Mouse (Mus musculus) kidney, adult 18-20 months (tissue): ENCODE measurements around the gene 1700013G24Rik.
"Not testable (repeated sequence)": the region's sequence is repeated elsewhere in the genome, so short reads cannot be mapped to it uniquely, and the experiment has no call there.

Experiments used
- DNase-seq: peaks from one replicate; pipeline ENCODE4 v3.0.0; 2021

Gene 1700013G24Rik

GRCm38 (mm10) chr4:137453234-137453767, at the start of gene 1700013G24Rik:
Gene 1700013G24Rik (plus strand): TSS chr4:137453284.
- DNase-seq, result no peak

GRCm38 (mm10) chr4:137405571-137405970, 47.5 kb upstream of the 1700013G24Rik start:
- no peak for DNase-seq

GRCm38 (mm10) chr4:137409691-137410090, 43.4 kb upstream of the 1700013G24Rik start, which contains the start of gene Cela3a:
Gene Cela3a (minus strand): TSS chr4:137409791.
- no peak for DNase-seq

- not testable (repeated sequence) for DNase-seq
Observed at GRCm38 (mm10) chr4:137412185-137412709, 40.8 kb upstream of the 1700013G24Rik start.

GRCm38 (mm10) chr4:137414936-137415335, 38.1 kb upstream of the 1700013G24Rik start:
- DNase-seq, result peak; percentile 45

GRCm38 (mm10) chr4:137417712-137418564, 35.1 kb upstream of the 1700013G24Rik start:
- DNase-seq, result no peak

- no peak for DNase-seq
Observed at GRCm38 (mm10) chr4:137430502-137430901, 22.6 kb upstream of the 1700013G24Rik start, which contains the start of gene Cela3b. Gene Cela3b (minus strand): TSS chr4:137430540.

- DNase-seq, result not testable (repeated sequence)
Observed at GRCm38 (mm10) chr4:137432700-137433550, 20.2 kb upstream of the 1700013G24Rik start.

- no peak for DNase-seq
Observed at GRCm38 (mm10) chr4:137436979-137437669, 16.0 kb upstream of the 1700013G24Rik start.

GRCm38 (mm10) chr4:137438842-137439241, 14.2 kb upstream of the 1700013G24Rik start:
- DNase-seq, result no peak

GRCm38 (mm10) chr4:137441332-137441731, 11.8 kb upstream of the 1700013G24Rik start:
- DNase-seq, result no peak

- DNase-seq, result peak; percentile 83
Observed at GRCm38 (mm10) chr4:137443625-137444024, 9.5 kb upstream of the 1700013G24Rik start.

GRCm38 (mm10) chr4:137445881-137446280, 7.2 kb upstream of the 1700013G24Rik start:
- no peak for DNase-seq

GRCm38 (mm10) chr4:137447363-137448196, 5.5 kb upstream of the 1700013G24Rik start:
- DNase-seq, result no peak

GRCm38 (mm10) chr4:137448197-137448596, 4.9 kb upstream of the 1700013G24Rik start:
- DNase-seq, result no peak

- no peak for DNase-seq
Observed at GRCm38 (mm10) chr4:137448641-137449040, 4.4 kb upstream of the 1700013G24Rik start.

GRCm38 (mm10) chr4:137449132-137449531, 4.0 kb upstream of the 1700013G24Rik start:
- DNase-seq, result no peak

GRCm38 (mm10) chr4:137449715-137450114, 3.4 kb upstream of the 1700013G24Rik start:
- no peak for DNase-seq

- DNase-seq, result no peak
Observed at GRCm38 (mm10) chr4:137452190-137452589, 894 bp upstream of the 1700013G24Rik start.

GRCm38 (mm10) chr4:137454582-137454981, 1.5 kb downstream of the 1700013G24Rik start:
- DNase-seq, result no peak

GRCm38 (mm10) chr4:137456581-137456980, 3.5 kb downstream of the 1700013G24Rik start:
- no peak for DNase-seq
